Mouse (Mus musculus): ENCODE data around the gene Spdl1. TPM values are rescaled to one million over a fixed set of nuclear protein-coding genes. Genes with fewer than 3 reads are reported as not detected.

The Spdl1 gene
- polyA plus RNA-seq, 1 experiment from 2014 or later: 4.6 TPM

GRCm38 (mm10) chr11:34773304-34773895 lies 60.0 kb downstream of the Spdl1 start:
- 93% methylated on average over 9 of the region's 9 CpGs for WGBS
- Histone ChIP-seq H3K9ac (replicated peaks; ENCODE audit: low read length) (no peak overlapping the region), H3K27ac (replicated peaks; ENCODE audit: low read depth, low read length) (no peak overlapping the region), H3K4me1 (ENCODE audit: control insufficient read depth, insufficient read depth, low read length) (no peaks in the 10 kb centered on the region), H3K4me2 (ENCODE audit: low read length) (no peak overlapping the region), H3K9me3 (ENCODE audit: control insufficient read depth, low read length) (no peaks in the 10 kb centered on the region), H3K4me3 (replicated peaks; ENCODE audit: low read depth, low read length) (no peak overlapping the region), H3K36me3 (ENCODE audit: control insufficient read depth, insufficient read depth, low read length) (no peaks in the 10 kb centered on the region), H3K27me3 (ENCODE audit: control insufficient read depth, insufficient read depth, low read length) (no peaks in the 10 kb centered on the region)
- DNase-seq: no peak
- no peak for ATAC-seq (ENCODE audit: low FRiP score, low TSS enrichment)

DNA sequence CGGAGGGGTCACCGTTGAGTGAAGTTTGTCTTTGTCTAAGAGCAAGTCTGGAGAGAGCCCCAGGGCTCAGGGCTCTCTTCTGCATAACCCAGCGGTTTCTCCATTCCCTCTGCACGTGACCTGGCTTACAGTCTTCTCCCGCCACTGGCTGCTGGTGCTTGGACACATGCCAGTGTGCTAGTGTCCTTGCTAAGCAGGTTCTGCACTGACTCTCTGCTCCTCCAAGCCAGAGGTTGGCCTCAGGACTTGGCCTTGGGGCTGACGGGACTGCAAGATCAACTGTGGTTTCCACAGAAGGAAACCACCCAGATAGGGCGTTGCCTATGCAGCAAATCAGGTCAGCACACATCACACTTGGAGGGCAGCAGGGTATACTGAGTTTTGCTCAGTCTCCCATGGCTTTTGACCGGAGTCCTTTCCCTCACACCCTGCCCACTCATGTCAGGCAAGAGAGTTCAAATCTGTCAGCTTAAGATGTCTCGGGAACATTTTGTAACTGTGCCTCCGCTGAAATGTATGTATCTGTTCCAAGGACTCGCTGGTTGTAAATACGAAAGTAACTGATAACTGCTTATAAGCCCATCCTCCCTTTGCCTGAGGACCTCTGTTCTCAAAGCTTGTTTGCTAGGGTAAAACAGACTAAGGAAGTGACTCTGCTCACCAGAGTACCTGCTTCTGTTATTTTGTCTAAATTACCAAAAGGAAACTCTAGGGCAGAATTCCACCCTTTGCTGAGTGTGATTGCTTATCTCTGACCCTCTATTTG lies 62.0 kb downstream of the Spdl1 start:
- H3K36me3 ChIP-seq (ENCODE audit: control insufficient read depth, insufficient read depth, low read length): no peaks in the 10 kb centered on the region
- DNase-seq (peak; percentile 26), ATAC-seq (ENCODE audit: low FRiP score, low TSS enrichment) (no peak)
- H3K4me1 ChIP-seq (ENCODE audit: control insufficient read depth, insufficient read depth, low read length): no peaks in the 10 kb centered on the region
- WGBS: 67% methylated on average over 12 of the region's 12 CpGs
- no peak overlapping the region for H3K27ac ChIP-seq (replicated peaks; ENCODE audit: low read depth, low read length)
- H3K27me3 ChIP-seq (ENCODE audit: control insufficient read depth, insufficient read depth, low read length): no peaks in the 10 kb centered on the region
- no peaks in the 10 kb centered on the region for H3K9me3 ChIP-seq (ENCODE audit: control insufficient read depth, low read length)
- H3K4me3 ChIP-seq (replicated peaks; ENCODE audit: low read depth, low read length): no peak overlapping the region
- H3K4me2 ChIP-seq (ENCODE audit: low read length): no peak overlapping the region
- H3K9ac ChIP-seq (replicated peaks; ENCODE audit: low read length): no peak overlapping the region

DNA sequence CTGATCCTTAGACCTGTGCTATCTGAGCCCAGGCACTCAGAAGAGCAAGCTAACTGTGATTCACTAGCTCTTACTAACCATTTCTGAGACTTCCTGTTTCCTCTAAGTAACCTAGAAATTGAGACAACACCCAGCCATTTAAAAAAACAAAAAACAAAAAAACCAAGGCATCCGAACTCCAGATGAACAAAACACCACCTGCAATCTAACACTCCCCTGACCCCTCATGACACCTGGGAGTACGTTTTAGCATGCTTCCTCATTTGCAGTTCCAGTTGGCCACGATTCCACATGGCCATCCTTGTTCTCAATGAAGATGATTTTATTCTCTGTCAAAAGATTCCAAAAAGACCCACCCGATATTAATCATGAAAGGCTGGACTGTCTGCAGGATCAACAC lies 62.8 kb downstream of the Spdl1 start:
- H3K27me3 ChIP-seq (ENCODE audit: control insufficient read depth, insufficient read depth, low read length): no peaks in the 10 kb centered on the region
- no peaks in the 10 kb centered on the region for H3K4me1 ChIP-seq (ENCODE audit: control insufficient read depth, insufficient read depth, low read length)
- no peak overlapping the region for H3K4me2 ChIP-seq (ENCODE audit: low read length)
- no peaks in the 10 kb centered on the region for H3K36me3 ChIP-seq (ENCODE audit: control insufficient read depth, insufficient read depth, low read length)
- ATAC-seq (ENCODE audit: low FRiP score, low TSS enrichment) (no peak), DNase-seq (no peak)
- 73% methylated on average over 4 of the region's 4 CpGs for WGBS
- H3K9ac ChIP-seq (replicated peaks; ENCODE audit: low read length): no peak overlapping the region
- no peaks in the 10 kb centered on the region for H3K9me3 ChIP-seq (ENCODE audit: control insufficient read depth, low read length)
- no peak overlapping the region for H3K27ac ChIP-seq (replicated peaks; ENCODE audit: low read depth, low read length)
- no peak overlapping the region for H3K4me3 ChIP-seq (replicated peaks; ENCODE audit: low read depth, low read length)

DNA sequence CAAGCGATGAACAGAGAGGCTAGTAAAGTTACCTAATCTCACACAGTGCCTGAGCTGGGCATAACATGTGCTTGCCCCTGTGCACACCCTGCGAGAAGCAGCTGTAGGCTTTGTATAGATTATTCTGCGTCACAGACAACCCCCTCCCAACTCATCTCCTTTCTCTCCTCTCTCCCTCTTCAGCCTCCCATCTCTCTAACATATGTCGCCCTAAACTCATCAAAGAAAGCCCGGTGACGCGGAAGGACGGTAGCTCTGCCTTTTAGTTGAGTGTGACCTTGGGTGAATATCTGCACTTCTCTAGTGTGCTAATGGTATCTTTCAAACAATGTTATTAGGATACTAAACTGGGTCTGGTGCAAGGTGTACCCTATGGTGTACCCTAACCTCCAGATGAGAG lies 63.5 kb downstream of the Spdl1 start:
- no peaks in the 10 kb centered on the region for H3K4me1 ChIP-seq (ENCODE audit: control insufficient read depth, insufficient read depth, low read length)
- no peak overlapping the region for H3K9ac ChIP-seq (replicated peaks; ENCODE audit: low read length)
- whole genome bisulfite sequencing: 92% methylated on average over 8 of the region's 8 CpGs
- no peak overlapping the region for H3K4me2 ChIP-seq (ENCODE audit: low read length)
- H3K27me3 ChIP-seq (ENCODE audit: control insufficient read depth, insufficient read depth, low read length): no peaks in the 10 kb centered on the region
- no peak overlapping the region for H3K27ac ChIP-seq (replicated peaks; ENCODE audit: low read depth, low read length)
- H3K36me3 ChIP-seq (ENCODE audit: control insufficient read depth, insufficient read depth, low read length): no peaks in the 10 kb centered on the region
- ATAC-seq (ENCODE audit: low FRiP score, low TSS enrichment): no peak
- no peak overlapping the region for H3K4me3 ChIP-seq (replicated peaks; ENCODE audit: low read depth, low read length)
- no peaks in the 10 kb centered on the region for H3K9me3 ChIP-seq (ENCODE audit: control insufficient read depth, low read length)
- DNase-seq: no peak

- 98% methylated on average over 2 of the region's 2 CpGs for WGBS
- DNase-seq: no peak
- H3K36me3 ChIP-seq (ENCODE audit: control insufficient read depth, insufficient read depth, low read length): no peaks in the 10 kb centered on the region
- no peak overlapping the region for H3K4me2 ChIP-seq (ENCODE audit: low read length)
- no peaks in the 10 kb centered on the region for H3K4me1 ChIP-seq (ENCODE audit: control insufficient read depth, insufficient read depth, low read length)
- no peak overlapping the region for H3K27ac ChIP-seq (replicated peaks; ENCODE audit: low read depth, low read length)
- H3K9ac ChIP-seq (replicated peaks; ENCODE audit: low read length): no peak overlapping the region
- H3K27me3 ChIP-seq (ENCODE audit: control insufficient read depth, insufficient read depth, low read length): no peaks in the 10 kb centered on the region
- H3K9me3 ChIP-seq (ENCODE audit: control insufficient read depth, low read length): no peaks in the 10 kb centered on the region
- H3K4me3 ChIP-seq (replicated peaks; ENCODE audit: low read depth, low read length): no peak overlapping the region
- no peak for ATAC-seq (ENCODE audit: low FRiP score, low TSS enrichment)
Measured at GRCm38 (mm10) chr11:34769396-34769795, 64.0 kb downstream of the Spdl1 start.

- no peaks in the 10 kb centered on the region for H3K36me3 ChIP-seq (ENCODE audit: control insufficient read depth, insufficient read depth, low read length)
- H3K9ac ChIP-seq (replicated peaks; ENCODE audit: low read length): no peak overlapping the region
- H3K27ac ChIP-seq (replicated peaks; ENCODE audit: low read depth, low read length): no peak overlapping the region
- no peak overlapping the region for H3K4me3 ChIP-seq (replicated peaks; ENCODE audit: low read depth, low read length)
- no peak overlapping the region for H3K4me2 ChIP-seq (ENCODE audit: low read length)
- DNase-seq (no peak), ATAC-seq (ENCODE audit: low FRiP score, low TSS enrichment) (no peak)
- WGBS: 86% methylated on average over 5 of the region's 5 CpGs
- H3K27me3 ChIP-seq (ENCODE audit: control insufficient read depth, insufficient read depth, low read length): no peaks in the 10 kb centered on the region
- H3K4me1 ChIP-seq (ENCODE audit: control insufficient read depth, insufficient read depth, low read length): no peaks in the 10 kb centered on the region
- no peaks in the 10 kb centered on the region for H3K9me3 ChIP-seq (ENCODE audit: control insufficient read depth, low read length)
Measured at GRCm38 (mm10) chr11:34763739-34764361, 69.6 kb downstream of the Spdl1 start.

DNA sequence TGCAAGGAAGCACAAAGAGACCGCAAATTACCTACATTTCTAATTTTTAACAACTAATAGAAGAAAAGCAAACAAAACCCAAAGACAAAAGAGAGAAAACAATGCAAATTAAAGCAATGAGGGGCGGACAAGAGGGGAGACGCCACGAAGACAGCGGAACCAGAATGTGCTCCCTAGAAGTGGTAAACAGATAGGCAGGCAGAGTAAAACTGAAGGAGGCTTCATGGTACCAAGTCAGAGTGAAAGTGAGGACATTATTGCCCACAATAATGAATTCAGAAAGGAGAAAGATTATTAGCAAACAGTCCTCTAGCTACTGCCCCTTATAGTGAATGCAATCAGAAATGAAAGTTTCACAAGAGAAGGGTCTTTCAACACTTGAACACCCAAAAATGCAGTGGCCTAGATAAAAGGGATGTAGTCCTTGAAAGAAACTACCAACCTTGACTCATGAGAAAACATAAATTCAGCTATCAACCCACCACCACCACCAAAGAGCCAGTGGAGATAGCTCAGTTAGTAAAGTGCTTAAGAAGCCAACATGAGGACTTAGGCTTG lies 70.8 kb downstream of the Spdl1 start:
- Histone ChIP-seq H3K4me3 (replicated peaks; ENCODE audit: low read depth, low read length) (no peak overlapping the region), H3K9me3 (ENCODE audit: control insufficient read depth, low read length) (no peaks in the 10 kb centered on the region), H3K4me2 (ENCODE audit: low read length) (no peak overlapping the region), H3K4me1 (ENCODE audit: control insufficient read depth, insufficient read depth, low read length) (no peaks in the 10 kb centered on the region), H3K36me3 (ENCODE audit: control insufficient read depth, insufficient read depth, low read length) (no peaks in the 10 kb centered on the region), H3K9ac (replicated peaks; ENCODE audit: low read length) (no peak overlapping the region), H3K27me3 (ENCODE audit: control insufficient read depth, insufficient read depth, low read length) (no peaks in the 10 kb centered on the region), H3K27ac (replicated peaks; ENCODE audit: low read depth, low read length) (no peak overlapping the region)
- ATAC-seq (ENCODE audit: low FRiP score, low TSS enrichment) (no peak), DNase-seq (no peak)
- 91% methylated on average over 5 of the region's 5 CpGs for WGBS

DNA sequence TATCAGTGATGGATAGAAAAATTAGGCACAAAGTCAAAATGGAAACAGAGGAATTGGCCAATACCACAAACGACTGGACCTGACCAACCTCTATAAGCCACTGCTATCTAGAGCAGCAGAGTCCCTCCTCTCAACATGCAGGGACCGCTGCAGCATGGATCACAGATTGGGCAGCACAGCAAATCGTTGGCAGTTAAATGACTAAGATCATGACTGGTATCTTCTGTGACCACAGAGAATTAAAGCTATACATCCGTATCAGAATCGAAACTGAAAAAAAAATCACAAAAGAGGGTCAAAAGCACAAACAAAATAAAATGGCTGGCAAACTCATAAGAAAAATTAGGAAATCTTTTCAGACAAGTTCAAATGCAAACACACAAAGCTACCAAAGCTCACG lies 71.3 kb downstream of the Spdl1 start:
- DNase-seq (no peak), ATAC-seq (ENCODE audit: low FRiP score, low TSS enrichment) (no peak)
- Histone ChIP-seq H3K4me3 (replicated peaks; ENCODE audit: low read depth, low read length) (no peak overlapping the region), H3K4me1 (ENCODE audit: control insufficient read depth, insufficient read depth, low read length) (no peaks in the 10 kb centered on the region), H3K4me2 (ENCODE audit: low read length) (no peak overlapping the region), H3K36me3 (ENCODE audit: control insufficient read depth, insufficient read depth, low read length) (no peaks in the 10 kb centered on the region), H3K27ac (replicated peaks; ENCODE audit: low read depth, low read length) (no peak overlapping the region), H3K27me3 (ENCODE audit: control insufficient read depth, insufficient read depth, low read length) (no peaks in the 10 kb centered on the region), H3K9ac (replicated peaks; ENCODE audit: low read length) (no peak overlapping the region), H3K9me3 (ENCODE audit: control insufficient read depth, low read length) (no peaks in the 10 kb centered on the region)
- 91% methylated on average over 6 of the region's 6 CpGs for WGBS

Measured in midbrain, embryonic 14.5 days (tissue).